Mouse (Mus musculus): ENCODE data around the gene Taf1b. TPM values are rescaled to one million over a fixed set of nuclear protein-coding genes. Genes with fewer than 3 reads are reported as not detected.
A peak's percentile ranks its signal among the peaks of the same experiment; 100 is the strongest.

Taf1b gene
- polyA plus RNA-seq, 1 experiment from 2014 or later, result 34.3 TPM

- ATAC-seq (ENCODE audit: low FRiP score, low TSS enrichment), result no peak
- H3K27me3 ChIP-seq (ENCODE audit: control insufficient read depth, insufficient read depth, low read length), result no peaks in the 10 kb centered on the region
- no peak overlapping the region for H3K4me2 ChIP-seq (replicated peaks; ENCODE audit: low read depth, low read length)
- WGBS, result 90% methylated on average over 8 of the region's 8 CpGs
- no peaks in the 10 kb centered on the region; the same call in 1 of the 2 replicates for H3K36me3 ChIP-seq (ENCODE audit: control insufficient read depth, insufficient read depth, low read length)
- H3K9me3 ChIP-seq (ENCODE audit: control insufficient read depth, low read length), result no peaks in the 10 kb centered on the region
- no peak overlapping the region for H3K27ac ChIP-seq (ENCODE audit: low read depth, low read length)
- H3K4me3 ChIP-seq (ENCODE audit: low read length), result no peak overlapping the region
- no peaks in the 10 kb centered on the region for H3K4me1 ChIP-seq (ENCODE audit: control insufficient read depth, insufficient read depth, low read length)
- H3K9ac ChIP-seq (ENCODE audit: low read depth, low read length), result no peak overlapping the region
These were observed 86.7 kb downstream of the Taf1b start for GRCm38 (mm10) chr12:24584835-24585234.

GRCm38 (mm10) chr12:24586193-24586592, 88.0 kb downstream of the Taf1b start:
- H3K27ac ChIP-seq (ENCODE audit: low read depth, low read length), result no peak overlapping the region
- H3K4me2 ChIP-seq (replicated peaks; ENCODE audit: low read depth, low read length), result no peak overlapping the region
- no peaks in the 10 kb centered on the region; the same call in 1 of the 2 replicates for H3K36me3 ChIP-seq (ENCODE audit: control insufficient read depth, insufficient read depth, low read length)
- no peaks in the 10 kb centered on the region for H3K27me3 ChIP-seq (ENCODE audit: control insufficient read depth, insufficient read depth, low read length)
- no peaks in the 10 kb centered on the region for H3K4me1 ChIP-seq (ENCODE audit: control insufficient read depth, insufficient read depth, low read length)
- WGBS, result 70% methylated on average over 7 of the region's 7 CpGs
- no peak for ATAC-seq (ENCODE audit: low FRiP score, low TSS enrichment)
- no peaks in the 10 kb centered on the region for H3K9me3 ChIP-seq (ENCODE audit: control insufficient read depth, low read length)
- H3K4me3 ChIP-seq (ENCODE audit: low read length), result no peak overlapping the region
- no peak overlapping the region for H3K9ac ChIP-seq (ENCODE audit: low read depth, low read length)

- ATAC-seq (ENCODE audit: low FRiP score, low TSS enrichment), result no peak
- Histone ChIP-seq H3K4me3 (ENCODE audit: low read length) (no peak overlapping the region), H3K4me2 (replicated peaks; ENCODE audit: low read depth, low read length) (no peak overlapping the region), H3K27me3 (ENCODE audit: control insufficient read depth, insufficient read depth, low read length) (no peaks in the 10 kb centered on the region), H3K9ac (ENCODE audit: low read depth, low read length) (no peak overlapping the region), H3K36me3 (ENCODE audit: control insufficient read depth, insufficient read depth, low read length) (no peaks in the 10 kb centered on the region; the same call in 1 of the 2 replicates), H3K4me1 (ENCODE audit: control insufficient read depth, insufficient read depth, low read length) (peaks cover 4% of the 10 kb centered on the region), H3K9me3 (ENCODE audit: control insufficient read depth, low read length) (no peaks in the 10 kb centered on the region), H3K27ac (ENCODE audit: low read depth, low read length) (no peak overlapping the region)
- WGBS, result 70% methylated on average over 7 of the region's 7 CpGs
These were observed 92.2 kb downstream of the Taf1b start for GRCm38 (mm10) chr12:24590371-24590770.

GRCm38 (mm10) chr12:24592055-24592454, 93.9 kb downstream of the Taf1b start:
- Histone ChIP-seq H3K9ac (ENCODE audit: low read depth, low read length) (no peak overlapping the region), H3K4me3 (ENCODE audit: low read length) (no peak overlapping the region), H3K4me1 (ENCODE audit: control insufficient read depth, insufficient read depth, low read length) (peaks cover 4% of the 10 kb centered on the region), H3K4me2 (replicated peaks; ENCODE audit: low read depth, low read length) (no peak overlapping the region), H3K36me3 (ENCODE audit: control insufficient read depth, insufficient read depth, low read length) (no peaks in the 10 kb centered on the region), H3K27me3 (ENCODE audit: control insufficient read depth, insufficient read depth, low read length) (no peaks in the 10 kb centered on the region), H3K9me3 (ENCODE audit: control insufficient read depth, low read length) (no peaks in the 10 kb centered on the region), H3K27ac (ENCODE audit: low read depth, low read length) (peak overlapping the region; percentile 31; the same call in 1 of the 2 replicates)
- WGBS, result 77% methylated on average over 9 of the region's 9 CpGs
- ATAC-seq (ENCODE audit: low FRiP score, low TSS enrichment), result no peak

GRCm38 (mm10) chr12:24592956-24593672, 95.0 kb downstream of the Taf1b start:
- no peak overlapping the region for H3K9ac ChIP-seq (ENCODE audit: low read depth, low read length)

DNA sequence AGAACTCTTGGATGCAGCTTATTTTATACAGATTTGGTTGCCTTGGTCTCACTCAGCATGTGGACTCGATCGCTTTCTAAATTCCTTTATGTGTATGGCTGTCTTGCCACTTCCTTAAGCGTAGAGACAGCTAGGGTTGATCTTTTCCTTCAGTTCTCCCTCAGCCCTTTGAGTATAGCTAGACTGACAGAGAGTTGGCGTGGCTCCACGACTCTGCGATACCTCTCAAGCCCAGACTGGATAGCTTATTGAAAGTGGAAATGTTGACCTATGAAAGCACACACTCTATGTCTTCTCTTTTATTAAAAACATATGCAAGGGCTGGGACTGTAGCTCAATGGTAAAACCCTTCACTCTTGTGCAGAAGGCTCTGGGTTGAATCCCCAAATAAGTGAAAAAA, 99.2 kb downstream of the Taf1b start:
- Histone ChIP-seq H3K4me1 (ENCODE audit: control insufficient read depth, insufficient read depth, low read length) (peaks cover 3% of the 10 kb centered on the region), H3K27ac (ENCODE audit: low read depth, low read length) (no peak overlapping the region), H3K4me3 (ENCODE audit: low read length) (no peak overlapping the region), H3K36me3 (ENCODE audit: control insufficient read depth, insufficient read depth, low read length) (no peaks in the 10 kb centered on the region), H3K9ac (ENCODE audit: low read depth, low read length) (no peak overlapping the region), H3K27me3 (ENCODE audit: control insufficient read depth, insufficient read depth, low read length) (no peaks in the 10 kb centered on the region), H3K4me2 (replicated peaks; ENCODE audit: low read depth, low read length) (no peak overlapping the region), H3K9me3 (ENCODE audit: control insufficient read depth, low read length) (no peaks in the 10 kb centered on the region)
- 71% methylated on average over 6 of the region's 6 CpGs for WGBS
- ATAC-seq (ENCODE audit: low FRiP score, low TSS enrichment), result no peak

More at GRCm38 (mm10) chr12:24592956-24593672, 95.0 kb downstream of the Taf1b start:
- Histone ChIP-seq H3K4me3 (ENCODE audit: low read length) (peak overlapping the region; percentile 29), H3K27me3 (ENCODE audit: control insufficient read depth, insufficient read depth, low read length) (no peaks in the 10 kb centered on the region), H3K4me1 (ENCODE audit: control insufficient read depth, insufficient read depth, low read length) (peaks cover 4% of the 10 kb centered on the region), H3K27ac (ENCODE audit: low read depth, low read length) (peak overlapping the region; percentile 31; the same call in 1 of the 2 replicates), H3K9me3 (ENCODE audit: control insufficient read depth, low read length) (no peaks in the 10 kb centered on the region), H3K36me3 (ENCODE audit: control insufficient read depth, insufficient read depth, low read length) (no peaks in the 10 kb centered on the region), H3K4me2 (replicated peaks; ENCODE audit: low read depth, low read length) (peak overlapping the region; percentile 52)
- peak; percentile 85 for ATAC-seq (ENCODE audit: low FRiP score, low TSS enrichment)
- WGBS, result 3% methylated on average over 22 of the region's 22 CpGs

GRCm38 (mm10) chr12:24599366-24599895, 101.3 kb downstream of the Taf1b start:
- Histone ChIP-seq H3K4me1 (ENCODE audit: control insufficient read depth, insufficient read depth, low read length) (no peaks in the 10 kb centered on the region), H3K27ac (ENCODE audit: low read depth, low read length) (no peak overlapping the region), H3K36me3 (ENCODE audit: control insufficient read depth, insufficient read depth, low read length) (no peaks in the 10 kb centered on the region), H3K9me3 (ENCODE audit: control insufficient read depth, low read length) (no peaks in the 10 kb centered on the region), H3K4me3 (ENCODE audit: low read length) (no peak overlapping the region), H3K27me3 (ENCODE audit: control insufficient read depth, insufficient read depth, low read length) (no peaks in the 10 kb centered on the region), H3K9ac (ENCODE audit: low read depth, low read length) (no peak overlapping the region), H3K4me2 (replicated peaks; ENCODE audit: low read depth, low read length) (no peak overlapping the region)
- 63% methylated on average over 8 of the region's 8 CpGs for WGBS
- no peak for ATAC-seq (ENCODE audit: low FRiP score, low TSS enrichment)

- Histone ChIP-seq H3K27ac (ENCODE audit: low read depth, low read length) (no peak overlapping the region), H3K27me3 (ENCODE audit: control insufficient read depth, insufficient read depth, low read length) (no peaks in the 10 kb centered on the region), H3K4me1 (ENCODE audit: control insufficient read depth, insufficient read depth, low read length) (no peaks in the 10 kb centered on the region), H3K4me3 (ENCODE audit: low read length) (no peak overlapping the region), H3K36me3 (ENCODE audit: control insufficient read depth, insufficient read depth, low read length) (no peaks in the 10 kb centered on the region), H3K4me2 (replicated peaks; ENCODE audit: low read depth, low read length) (no peak overlapping the region), H3K9me3 (ENCODE audit: control insufficient read depth, low read length) (no peaks in the 10 kb centered on the region), H3K9ac (ENCODE audit: low read depth, low read length) (no peak overlapping the region)
- no peak for ATAC-seq (ENCODE audit: low FRiP score, low TSS enrichment)
- 91% methylated on average over 7 of the region's 7 CpGs for WGBS
These were observed 101.9 kb downstream of the Taf1b start for GRCm38 (mm10) chr12:24600074-24600473.

- H3K9me3 ChIP-seq (ENCODE audit: control insufficient read depth, low read length), result no peaks in the 10 kb centered on the region
- H3K27ac ChIP-seq (ENCODE audit: low read depth, low read length), result no peak overlapping the region
- no peak overlapping the region for H3K9ac ChIP-seq (ENCODE audit: low read depth, low read length)
- no peak overlapping the region for H3K4me3 ChIP-seq (ENCODE audit: low read length)
- H3K27me3 ChIP-seq (ENCODE audit: control insufficient read depth, insufficient read depth, low read length), result no peaks in the 10 kb centered on the region
- no peaks in the 10 kb centered on the region for H3K36me3 ChIP-seq (ENCODE audit: control insufficient read depth, insufficient read depth, low read length)
- no peak overlapping the region for H3K4me2 ChIP-seq (replicated peaks; ENCODE audit: low read depth, low read length)
- peak; percentile 77 for ATAC-seq (ENCODE audit: low FRiP score, low TSS enrichment)
- H3K4me1 ChIP-seq (ENCODE audit: control insufficient read depth, insufficient read depth, low read length), result no peaks in the 10 kb centered on the region
- 5% methylated on average over 9 of the region's 9 CpGs for WGBS
These were observed 102.6 kb downstream of the Taf1b start for GRCm38 (mm10) chr12:24600806-24601205.
